Comparison of ENCODE assay signal across 7 mouse cellular contexts in the genomic region with DNA sequence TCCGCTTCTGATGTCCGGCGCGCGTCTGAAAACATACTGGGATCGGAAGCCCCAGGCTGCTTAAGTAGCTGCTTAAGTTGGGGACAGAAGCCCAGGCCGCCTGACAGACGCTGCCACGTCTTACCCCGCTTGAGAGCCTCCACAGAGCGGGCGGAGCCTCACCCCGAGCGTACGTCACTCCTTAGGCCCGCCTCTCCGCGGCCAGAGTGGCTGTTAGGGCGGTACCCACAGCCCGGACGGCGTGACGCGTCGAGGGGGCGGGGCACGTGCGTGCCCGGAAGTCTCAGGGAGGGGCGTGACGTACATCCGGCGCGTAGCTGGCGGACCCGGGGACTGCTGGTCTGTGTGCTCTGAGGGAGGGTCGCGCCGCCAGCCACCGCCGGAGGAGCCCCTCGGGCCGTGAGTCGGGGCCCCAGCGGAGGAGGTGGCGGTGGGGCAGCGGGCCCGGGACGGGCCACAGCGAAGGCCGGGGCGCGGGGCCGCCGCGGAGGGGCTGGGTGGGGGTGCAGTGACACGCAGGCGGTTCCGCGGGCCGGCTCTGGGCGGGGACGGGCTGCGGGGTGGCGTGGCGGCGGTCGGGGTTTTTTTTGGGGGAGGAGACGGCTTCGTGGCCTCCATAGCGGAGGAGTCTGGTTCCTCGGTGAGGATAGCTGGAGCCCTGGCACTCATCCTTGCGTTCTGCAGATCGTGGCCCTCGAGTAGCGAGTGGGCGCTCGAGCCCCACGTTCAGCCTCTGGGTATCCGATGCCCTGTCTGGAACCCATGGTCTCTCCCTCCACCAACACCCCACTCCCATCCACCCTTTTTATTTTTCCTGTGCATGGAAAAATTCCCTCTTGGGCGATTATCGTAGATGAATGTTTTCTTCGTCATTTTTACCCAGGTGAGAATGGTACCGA. TPM values are rescaled to one million over a fixed set of nuclear protein-coding genes. Genes with fewer than 3 reads are reported as not detected.
DNase-seq lines count a peak whose midpoint lies in the region; ATAC-seq lines count a peak whose summit lies in the region.

A gene (plus strand): TSS at position 285 of the 899 bp plus-strand sequence.

- H3K4me1 ChIP-seq in intestine, embryonic 15.5 days (replicated peaks) = peaks cover 9% of the 10 kb centered on the region
- H3K4me1 ChIP-seq in midbrain, embryonic 10.5 days = peaks cover 22% of the 10 kb centered on the region

- intact Hi-C loops in gastrocnemius, postnatal 36 days (cut with DNase I) = no loop called here
- intact Hi-C loops in left cerebral cortex, postnatal 25 days (cut with DNase I) = loop anchor here (1.0 kb wide), 1 partner anchor 15 kb away; a partner anchor contains a TSS

- peak within 1 kb of the TSS; percentile 92 for H3K9ac ChIP-seq in intestine, embryonic 15.5 days

- no peaks in the 10 kb centered on the region for H3K27me3 ChIP-seq in intestine, embryonic 15.5 days (replicated peaks)
- H3K27me3 ChIP-seq in midbrain, embryonic 10.5 days (ENCODE audit: low read depth, poor library complexity, severe bottlenecking) = no peaks in the 10 kb centered on the region

- peak within 1 kb of the TSS; percentile 78 for H3K27ac ChIP-seq in intestine, embryonic 15.5 days
- peak within 1 kb of the TSS; percentile 93 for H3K27ac ChIP-seq in midbrain, embryonic 10.5 days (replicated peaks)

- H3K4me3 ChIP-seq in intestine, embryonic 15.5 days (replicated peaks) = peak within 1 kb of the TSS; percentile 86
- peak within 1 kb of the TSS; percentile 97 for H3K4me3 ChIP-seq in midbrain, embryonic 10.5 days

- WGBS in intestine, embryonic 15.5 days = under 1% methylated on average over 83 of the region's 84 CpGs
- under 1% methylated on average over 84 of the region's 84 CpGs for WGBS in midbrain, embryonic 10.5 days

- ATAC-seq in intestine, embryonic 15.5 days = peak; percentile 100

- H3K4me2 ChIP-seq in intestine, embryonic 15.5 days (replicated peaks) = peak within 1 kb of the TSS; percentile 77

- peaks cover 6% of the 10 kb centered on the region; the same call in 1 of the 2 replicates for H3K36me3 ChIP-seq in intestine, embryonic 15.5 days
- H3K36me3 ChIP-seq in midbrain, embryonic 10.5 days = peaks cover 19% of the 10 kb centered on the region

- DNase-seq in adrenal gland, adult 18-20 months (ENCODE audit: low spot score in 2 of 2) = peak; percentile 99
- peak; percentile 99 for DNase-seq in embryo, embryonic 11 days
- peak; percentile 98 for DNase-seq in gastrocnemius, postnatal 36 days
- peak; percentile 98 to 99 for DNase-seq in left cerebral cortex, postnatal 25 days (ENCODE audit: low spot score in 2 of 2)
- DNase-seq in midbrain, embryonic 10.5 days (ENCODE audit: low spot score) = peak; percentile 99
- DNase-seq in right cerebral cortex, postnatal 4 days = peak; percentile 97

- no peaks in the 10 kb centered on the region for H3K9me3 ChIP-seq in intestine, embryonic 15.5 days
- H3K9me3 ChIP-seq in midbrain, embryonic 10.5 days (replicated peaks) = no peaks in the 10 kb centered on the region

RNA-seq across cellular contexts. Expression of the gene that starts here (rescaled TPM):
- total RNA-seq in adrenal gland, adult 18-20 months (2021) = 100 to 1,000 TPM; 198 to 216 TPM
- total RNA-seq in gastrocnemius, postnatal 36 days (2021) = 100 to 1,000 TPM; 102 to 112 TPM
- polyA plus RNA-seq in intestine, embryonic 15.5 days (2015; fragmentation: Nextera tagmentation; extraction: Ambion mirVana) = 184 and 192 TPM in 2 replicates
- total RNA-seq in left cerebral cortex, postnatal 25 days (2021) = 100 to 1,000 TPM; 118 to 131 TPM
- 232 and 244 TPM in 2 replicates for polyA plus RNA-seq in midbrain, embryonic 10.5 days (2016; fragmentation: Nextera tagmentation; extraction: Ambion mirVana)

Comparison
In these comparisons a context has a peak if more than half of its experiments do, and no peak if none do; other contexts are left out.
1. Peak in every context shown above with its lines: DNase-seq, ATAC-seq, H3K4me3 ChIP-seq and H3K27ac ChIP-seq.